Mouse (Mus musculus) liver, adult 2 months (tissue): ENCODE data around the gene Glul. TPM values are rescaled to one million over a fixed set of nuclear protein-coding genes. Genes with fewer than 3 reads are reported as not detected.

Experiments used
- DNase-seq: peaks from one replicate; pipeline ENCODE4 v3.0.0-alpha.2; 2011; ENCODE audit warnings: low read depth, low spot score; ENCODE audit errors: extremely low read depth
- H3K27ac ChIP-seq: fragments of 200-500 bp; replicated peaks from 2 replicates; pipeline ENCODE4 v1.5.1; 2012; ENCODE audit warnings: low read depth, mild to moderate bottlenecking, control low read depth, inconsistent platforms, low read length; ENCODE audit not compliant: insufficient read depth
- H3K27me3 ChIP-seq: fragments of 200-500 bp; 2 replicates; pipeline ENCODE4 v1.6.1; 2012; ENCODE audit warnings: mild to moderate bottlenecking, moderate library complexity, low read length, inconsistent platforms; ENCODE audit not compliant: control insufficient read depth, insufficient read depth
- H3K36me3 ChIP-seq: fragments of 200-500 bp; 2 replicates; pipeline ENCODE4 v1.6.1; 2012; ENCODE audit warnings: low read length, inconsistent platforms; ENCODE audit not compliant: control insufficient read depth, insufficient read depth
- H3K4me1 ChIP-seq: fragments of 200-500 bp; 2 replicates; pipeline ENCODE4 v1.6.1; 2011; ENCODE audit warnings: low read length; ENCODE audit not compliant: control insufficient read depth, insufficient read depth
- H3K4me3 ChIP-seq: fragments of 200-500 bp; 2 replicates; pipeline ENCODE4 v1.5.1; 2011; ENCODE audit warnings: low read depth, mild to moderate bottlenecking, control low read depth, low read length, moderate library complexity; ENCODE audit not compliant: insufficient read depth
- H3K79me2 ChIP-seq: fragments of 200-500 bp; 2 replicates; pipeline ENCODE4 v1.6.1; 2012; ENCODE audit warnings: inconsistent platforms, mild to moderate bottlenecking, low read length, moderate library complexity; ENCODE audit not compliant: control insufficient read depth, insufficient read depth
- H3K9ac ChIP-seq: fragments of 200-500 bp; 2 replicates; pipeline ENCODE4 v1.6.1; 2012; ENCODE audit warnings: low read depth, mild to moderate bottlenecking, control low read depth, inconsistent platforms, low read length
- CTCF ChIP-seq: fragments of 200-500 bp; IDR thresholded peaks from 2 replicates; pipeline ENCODE4 v1.5.1; 2011; ENCODE audit warnings: low read depth, low read length, control low read depth
- POLR2A ChIP-seq: fragments of 200-500 bp; IDR thresholded peaks from 2 replicates; pipeline ENCODE4 v1.6.1; 2011; ENCODE audit warnings: low read length, control low read depth; ENCODE audit not compliant: insufficient read depth; ENCODE audit errors: extremely low read depth
- WGBS: fragments of 180-500 bp; shearing (Covaris S2); methylation state at CpG from one replicate; pipeline ENCODE4 v1.1.7; 2018; 5-methylcytosine and 5-hydroxymethylcytosine counted together
- polyA plus RNA-seq: library from polyadenylated mRNA; depleted of rRNA; stranded (reverse); fragments of >200 nt; gene quantifications from 2 replicates; pipeline ENCODE4 v1.2.3, GENCODE M21; 2012
- total RNA-seq: library from RNA; depleted of rRNA; stranded (reverse); fragments of >200 nt; gene quantifications from 2 replicates; pipeline ENCODE4 v1.2.3, GENCODE M21; 2014

Gene Glul
- total and polyA plus RNA-seq, 2 experiments = 620 to 719 TPM

DNA sequence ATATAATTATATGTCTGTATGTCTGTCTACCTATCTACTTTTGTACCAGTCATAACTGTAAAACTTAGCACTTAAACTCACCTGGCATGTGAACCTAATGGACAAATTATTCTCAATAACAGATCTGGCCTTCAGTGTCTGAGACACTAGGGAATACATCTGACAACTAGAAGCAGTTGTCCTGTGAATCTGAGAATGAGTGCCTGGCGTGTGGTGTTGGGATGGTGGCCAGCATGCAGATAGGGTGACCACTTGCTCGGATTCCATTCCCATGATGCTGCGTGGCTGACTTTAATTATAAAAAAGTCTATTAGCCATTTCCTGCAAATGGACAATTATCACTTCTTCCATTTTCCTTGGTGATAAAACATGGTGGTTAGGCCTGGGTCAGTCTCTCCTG, 6.1 kb downstream of the Glul start:
- no peak overlapping the region for H3K9ac ChIP-seq
- H3K27ac ChIP-seq = no peak overlapping the region
- peaks cover 6% of the 10 kb centered on the region; the same call in 1 of the 2 replicates for H3K79me2 ChIP-seq
- no peaks in the 10 kb centered on the region for H3K27me3 ChIP-seq
- H3K4me1 ChIP-seq = peaks cover 6% of the 10 kb centered on the region; the same call in 1 of the 2 replicates
- no peak for TF ChIP-seq POLR2A
- no peak for TF ChIP-seq CTCF
- no peak overlapping the region for H3K4me3 ChIP-seq
- H3K36me3 ChIP-seq = peaks cover 67% of the 10 kb centered on the region
- no peak for DNase-seq
- WGBS = 70% methylated on average over 3 of the region's 3 CpGs

DNA sequence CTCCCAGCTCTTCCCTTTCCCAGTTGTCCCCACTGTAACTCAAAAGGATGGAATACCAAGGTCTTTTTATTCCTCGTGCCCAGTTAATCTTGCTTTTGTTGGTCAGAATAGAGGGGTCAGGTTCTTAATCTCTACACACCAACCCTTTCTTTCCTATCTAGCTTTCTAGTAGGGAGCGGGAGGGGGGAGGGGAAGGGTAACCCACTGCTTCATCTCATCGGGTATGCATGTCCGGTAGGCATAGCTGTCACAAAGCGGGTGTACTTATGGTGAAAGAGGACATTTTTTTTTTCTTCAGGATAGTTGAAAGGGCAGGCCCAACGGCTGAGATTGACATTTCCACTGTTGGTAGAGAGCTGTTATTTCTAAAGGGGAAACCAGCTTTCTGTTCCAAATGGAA, 8.5 kb downstream of the Glul start:
- DNase-seq = no peak
- H3K36me3 ChIP-seq = peaks cover 60% of the 10 kb centered on the region
- no peak overlapping the region for H3K4me3 ChIP-seq
- no peak overlapping the region for H3K27ac ChIP-seq
- H3K4me1 ChIP-seq = peaks cover 2% of the 10 kb centered on the region; the same call in 1 of the 2 replicates
- WGBS = 75% methylated on average over 6 of the region's 6 CpGs
- H3K79me2 ChIP-seq = no peaks in the 10 kb centered on the region
- TF ChIP-seq CTCF (no peak), POLR2A (no peak)
- no peaks in the 10 kb centered on the region for H3K27me3 ChIP-seq
- no peak overlapping the region for H3K9ac ChIP-seq

DNA sequence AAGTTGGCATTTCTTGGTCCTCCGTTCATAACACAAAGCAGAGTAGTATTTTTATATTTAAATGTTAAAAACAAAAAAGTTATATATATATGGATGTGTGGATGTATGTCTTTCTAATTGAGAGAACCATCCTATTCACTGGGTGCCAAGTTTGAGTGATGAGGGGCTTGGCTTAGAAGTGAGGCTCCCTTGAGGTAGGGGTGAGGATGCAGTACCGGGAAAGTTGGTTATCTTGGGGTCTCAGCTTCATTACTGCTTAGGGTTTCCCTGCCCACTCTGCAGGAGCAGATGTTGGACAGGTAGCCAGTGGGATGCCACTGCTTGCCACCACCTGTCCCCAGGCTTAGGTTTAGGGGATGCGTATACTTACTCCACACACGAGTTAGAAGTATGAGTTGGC, 9.0 kb downstream of the Glul start:
- peaks cover 2% of the 10 kb centered on the region; the same call in 1 of the 2 replicates for H3K4me1 ChIP-seq
- peaks cover 55% of the 10 kb centered on the region for H3K36me3 ChIP-seq
- TF ChIP-seq CTCF (no peak), POLR2A (no peak)
- no peak overlapping the region for H3K9ac ChIP-seq
- H3K79me2 ChIP-seq = no peaks in the 10 kb centered on the region
- H3K27me3 ChIP-seq = no peaks in the 10 kb centered on the region
- WGBS = 86% methylated on average over 4 of the region's 4 CpGs
- no peak overlapping the region for H3K4me3 ChIP-seq
- no peak for DNase-seq
- H3K27ac ChIP-seq = no peak overlapping the region

DNA sequence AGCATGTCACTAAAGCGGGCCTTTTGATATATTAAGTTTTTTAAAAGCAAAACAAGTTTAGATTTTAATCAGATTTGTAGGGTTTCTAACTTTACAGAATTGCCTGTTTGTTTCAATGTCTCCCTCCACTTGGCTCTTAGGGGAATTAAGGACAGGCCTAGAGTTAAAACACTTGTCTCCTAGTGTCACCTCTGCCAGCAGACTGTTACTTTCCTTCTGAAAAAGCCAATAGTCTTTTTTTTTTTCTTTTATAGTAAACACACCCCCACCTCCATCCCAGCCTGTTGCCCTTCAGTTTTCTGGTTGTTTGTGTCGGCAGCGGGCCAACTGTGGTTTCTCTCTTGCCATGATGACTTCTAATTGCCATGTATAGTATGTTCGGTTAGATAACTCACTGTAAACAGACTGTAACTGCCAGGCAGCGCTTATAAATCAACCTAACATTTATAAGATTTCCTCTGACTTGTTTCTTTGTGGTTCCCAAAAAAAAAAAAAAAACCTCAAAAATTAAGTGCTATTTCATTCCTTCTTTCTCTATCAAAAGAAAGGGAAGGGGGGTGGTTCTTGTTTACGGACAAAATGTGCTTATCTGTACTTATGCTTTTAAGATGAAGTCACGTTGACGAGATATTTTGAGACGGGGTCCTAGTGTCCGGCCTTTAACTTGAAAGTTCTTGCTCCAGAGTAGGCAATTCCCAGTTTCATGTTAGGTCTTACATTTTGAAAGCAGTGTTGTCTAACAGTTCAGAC, 9.6 kb downstream of the Glul start:
- 64% methylated on average over 10 of the region's 10 CpGs for WGBS
- no peaks in the 10 kb centered on the region for H3K27me3 ChIP-seq
- H3K27ac ChIP-seq = no peak overlapping the region
- DNase-seq = peak; percentile 31
- TF ChIP-seq CTCF (no peak), POLR2A (no peak)
- H3K79me2 ChIP-seq = no peaks in the 10 kb centered on the region
- H3K4me1 ChIP-seq = peaks cover 2% of the 10 kb centered on the region; the same call in 1 of the 2 replicates
- H3K9ac ChIP-seq = no peak overlapping the region
- no peak overlapping the region for H3K4me3 ChIP-seq
- H3K36me3 ChIP-seq = peaks cover 49% of the 10 kb centered on the region

DNA sequence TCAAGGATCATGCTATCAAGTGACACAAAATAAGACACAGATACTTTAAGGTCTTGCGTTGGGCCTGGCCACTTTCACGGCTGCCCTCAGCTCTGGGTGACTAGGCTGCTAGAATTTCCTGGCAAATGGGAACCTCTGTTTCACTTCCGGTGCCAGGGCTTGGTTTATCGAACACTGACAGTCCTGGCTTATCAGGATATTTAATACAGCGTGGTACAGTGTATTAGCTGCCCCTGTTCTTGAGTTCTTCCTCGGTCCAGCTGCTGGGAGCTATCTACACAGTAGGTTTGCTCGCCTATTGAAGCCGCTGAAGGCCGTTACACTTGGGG, 10.2 kb downstream of the Glul start:
- Histone ChIP-seq H3K4me3 (no peak overlapping the region), H3K79me2 (no peaks in the 10 kb centered on the region), H3K27ac (0 out of 2 replicates have a peak overlapping the region, but pooled peaks have one; percentile 0), H3K36me3 (peaks cover 43% of the 10 kb centered on the region), H3K9ac (no peak overlapping the region), H3K4me1 (peaks cover 2% of the 10 kb centered on the region; the same call in 1 of the 2 replicates), H3K27me3 (no peaks in the 10 kb centered on the region)
- TF ChIP-seq CTCF (0 out of 2 replicates have a peak, but pooled peaks have one; percentile 6), POLR2A (no peak)
- 34% methylated on average over 9 of the region's 9 CpGs for WGBS
- DNase-seq = peak; percentile 56

DNA sequence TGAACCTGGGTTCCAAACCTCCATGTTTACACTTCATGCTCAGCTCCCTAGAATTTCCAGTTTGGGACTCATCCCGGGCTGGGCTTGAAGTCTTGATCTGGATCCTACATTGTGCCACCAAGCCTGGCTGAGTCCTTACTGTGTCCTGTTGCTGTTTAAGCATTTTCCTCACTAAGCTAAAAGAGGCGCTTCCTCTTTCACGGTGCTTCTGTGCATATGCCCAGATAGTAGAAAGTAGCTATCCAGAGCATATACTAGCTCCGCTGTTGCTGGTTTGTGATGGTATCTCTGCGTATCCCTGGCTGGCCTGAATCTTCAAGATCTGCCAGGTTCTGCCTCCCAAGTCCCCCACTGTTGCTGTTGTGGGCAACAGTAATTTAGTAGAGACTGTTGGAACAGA, 10.7 kb downstream of the Glul start:
- Histone ChIP-seq H3K27me3 (no peaks in the 10 kb centered on the region), H3K4me1 (peaks cover 2% of the 10 kb centered on the region; the same call in 1 of the 2 replicates), H3K4me3 (no peak overlapping the region), H3K27ac (0 out of 2 replicates have a peak overlapping the region, but pooled peaks have one; percentile 0), H3K79me2 (no peaks in the 10 kb centered on the region), H3K9ac (no peak overlapping the region), H3K36me3 (peaks cover 38% of the 10 kb centered on the region)
- TF ChIP-seq POLR2A (no peak), CTCF (no peak)
- 72% methylated on average over 5 of the region's 5 CpGs for WGBS
- DNase-seq = peak; percentile 51
